Mouse (Mus musculus) neural tube, embryonic 10.5 days (tissue): ENCODE data around the gene Oasl1.

Source experiments
- DNase-seq: peaks from one replicate; pipeline ENCODE4 v3.0.0-alpha.2; 2017; ENCODE audit warnings: low spot score; ENCODE audit errors: extremely low spot score

Oasl1 gene

GRCm38 (mm10) chr5:114968651-114969050 lies 45.6 kb downstream of the Oasl1 start:
- DNase-seq, result no peak

GRCm38 (mm10) chr5:114969064-114969463 lies 46.0 kb downstream of the Oasl1 start:
- no peak for DNase-seq

GRCm38 (mm10) chr5:114969609-114970215 lies 46.7 kb downstream of the Oasl1 start:
- DNase-seq, result no peak

GRCm38 (mm10) chr5:114970824-114971227 lies 47.8 kb downstream of the Oasl1 start, which contains the start of gene Hnf1a:
Gene Hnf1a, minus strand, starts transcription at chr5:114971094.
- DNase-seq, result no peak

- no peak for DNase-seq
Measured at GRCm38 (mm10) chr5:114972201-114972600, 49.2 kb downstream of the Oasl1 start.

GRCm38 (mm10) chr5:114973131-114973530 lies 50.1 kb downstream of the Oasl1 start:
- DNase-seq, result no peak

- DNase-seq, result no peak
Measured at GRCm38 (mm10) chr5:114976935-114977334, 53.9 kb downstream of the Oasl1 start.

GRCm38 (mm10) chr5:114978473-114978872 lies 55.4 kb downstream of the Oasl1 start:
- no peak for DNase-seq

- no peak for DNase-seq
Measured at GRCm38 (mm10) chr5:114978888-114979249, 55.8 kb downstream of the Oasl1 start.

- DNase-seq, result peak; percentile 73
Measured at GRCm38 (mm10) chr5:114979250-114980121, 56.4 kb downstream of the Oasl1 start.

- peak; percentile 27 for DNase-seq
Measured at GRCm38 (mm10) chr5:114980122-114980748, 57.2 kb downstream of the Oasl1 start.

- no peak for DNase-seq
Measured at GRCm38 (mm10) chr5:114982001-114982400, 59.0 kb downstream of the Oasl1 start.

GRCm38 (mm10) chr5:114985074-114985473 lies 62.0 kb downstream of the Oasl1 start:
- DNase-seq, result no peak
